Comparison of ENCODE assay signal across 17 mouse cellular contexts in the genomic region with DNA sequence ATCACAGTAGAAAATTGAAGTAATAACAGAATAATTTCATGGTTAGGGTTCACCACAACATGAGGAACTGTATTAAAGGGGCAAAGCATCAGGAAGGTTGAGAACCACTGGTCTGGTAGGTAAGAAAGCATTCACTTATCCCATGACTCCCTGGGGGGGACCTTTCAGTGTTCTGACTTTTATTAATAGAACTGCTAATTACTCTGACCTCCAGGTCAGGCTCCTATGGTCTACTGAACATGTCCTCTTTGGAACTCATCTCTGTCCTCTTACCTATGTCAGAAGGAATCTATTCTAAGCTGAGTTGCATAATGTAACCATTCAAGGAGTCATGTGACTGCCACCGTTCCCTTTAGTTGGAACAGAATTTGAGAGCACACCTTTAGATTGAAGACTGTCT.
"Had no signal": no experiment of that assay in that cellular context is flagged by ENCODE, and none has a peak within 500 bp of the region (broad histone marks: within the 10 kb centered on the region; RNA-seq: fewer than 3 reads in every experiment).

No protein-coding gene starts in this region.

- H3K9ac ChIP-seq: lung, embryonic 15.5 days; midbrain, embryonic 13.5 days; midbrain, embryonic 15.5 days; neural tube, embryonic 12.5 days; stomach, embryonic 15.5 days had no signal

- H3K4me2 ChIP-seq: lung, embryonic 15.5 days; midbrain, embryonic 11.5 days; midbrain, embryonic 13.5 days; midbrain, embryonic 15.5 days; neural tube, embryonic 12.5 days; stomach, embryonic 15.5 days had no signal

- H3K9me3 ChIP-seq: lung, embryonic 15.5 days; midbrain, embryonic 13.5 days; midbrain, embryonic 15.5 days; neural tube, embryonic 12.5 days; stomach, embryonic 15.5 days had no signal

- DNase-seq: lung, adult 2 months; lung, postnatal 14 days; lung, postnatal 36 days; right cerebral cortex, postnatal 14 days; thymus, adult 2 months; thymus, postnatal 25 days; thymus, postnatal 4 days had no signal

- H3K36me3 ChIP-seq: lung, embryonic 15.5 days; midbrain, embryonic 13.5 days; midbrain, embryonic 15.5 days; neural tube, embryonic 12.5 days; stomach, embryonic 15.5 days had no signal

- H3K27me3 ChIP-seq: lung, embryonic 15.5 days; megakaryocyte, embryonic 14.5 days; midbrain, embryonic 13.5 days; midbrain, embryonic 15.5 days; neural tube, embryonic 12.5 days; stomach, embryonic 15.5 days had no signal

- ATAC-seq: lung, postnatal 0 days; midbrain, embryonic 13.5 days; midbrain, embryonic 15.5 days had no signal

- H3K27ac ChIP-seq: lung, embryonic 15.5 days; macrophage; midbrain, embryonic 13.5 days; midbrain, embryonic 15.5 days; neural tube, embryonic 12.5 days; stomach, embryonic 15.5 days; stomach, postnatal 0 days had no signal

- H3K4me3 ChIP-seq: lung, embryonic 15.5 days; megakaryocyte, embryonic 14.5 days; midbrain, embryonic 13.5 days; midbrain, embryonic 15.5 days; neural tube, embryonic 12.5 days; stomach, embryonic 15.5 days had no signal

- H3K4me1 ChIP-seq: megakaryocyte, embryonic 14.5 days; stomach, embryonic 15.5 days had no signal
